Mouse (Mus musculus) hindbrain, embryonic 13.5 days (tissue): ENCODE data around the gene Mthfd1l. TPM values are rescaled to one million over a fixed set of nuclear protein-coding genes. Genes with fewer than 3 reads are reported as not detected.

ENCODE experiments used
- ATAC-seq: fragments of 200-750 bp; cut with Nextera tagmentation; 2 replicates; pipeline ENCODE4 v1.8.0; 2017; ENCODE audit warnings: moderate TSS enrichment; ENCODE audit not compliant: low FRiP score
- H3K27ac ChIP-seq: fragments of 300-500 bp; sonication (generic); 2 replicates; pipeline ENCODE4 v1.5.1; 2015; ENCODE audit warnings: inconsistent platforms, mild to moderate bottlenecking, moderate library complexity
- H3K27me3 ChIP-seq: fragments of 300-500 bp; sonication (generic); 2 replicates; pipeline ENCODE4 v1.6.1; 2015; ENCODE audit warnings: mild to moderate bottlenecking, inconsistent platforms
- H3K36me3 ChIP-seq: fragments of 300-500 bp; sonication (generic); 2 replicates; pipeline ENCODE4 v1.6.1; 2015; ENCODE audit warnings: mild to moderate bottlenecking, inconsistent platforms
- H3K4me1 ChIP-seq: fragments of 300-500 bp; sonication (generic); replicated peaks from 2 replicates; pipeline ENCODE4 v1.6.1; 2015; ENCODE audit warnings: inconsistent platforms
- H3K4me2 ChIP-seq: fragments of 300-500 bp; sonication (generic); 2 replicates; pipeline ENCODE4 v1.6.1; 2015; ENCODE audit warnings: inconsistent platforms, mild to moderate bottlenecking, moderate library complexity
- H3K4me3 ChIP-seq: fragments of 300-500 bp; sonication (generic); 2 replicates; pipeline ENCODE4 v1.5.1; 2015; ENCODE audit warnings: mild to moderate bottlenecking, inconsistent platforms
- H3K9ac ChIP-seq: fragments of 300-500 bp; sonication (generic); 2 replicates; pipeline ENCODE4 v1.6.1; 2015; ENCODE audit warnings: mild to moderate bottlenecking, inconsistent platforms
- H3K9me3 ChIP-seq: fragments of 300-500 bp; sonication (generic); 2 replicates; pipeline ENCODE4 v1.6.1; 2016; ENCODE audit warnings: inconsistent platforms
- WGBS: fragments of 180-500 bp; shearing (Covaris S2); methylation state at CpG from one replicate; pipeline ENCODE4 v1.1.7; 2015; 5-methylcytosine and 5-hydroxymethylcytosine counted together
- polyA plus RNA-seq: library from polyadenylated mRNA; unstranded; fragments of >200 nt; fragmentation: Nextera tagmentation; extraction: Ambion mirVana; gene quantifications from 2 replicates; pipeline ENCODE4 v1.2.1, GENCODE M21; 2015

Gene Mthfd1l
- polyA plus RNA-seq, 1 experiment from 2014 or later = 5.3 TPM

DNA sequence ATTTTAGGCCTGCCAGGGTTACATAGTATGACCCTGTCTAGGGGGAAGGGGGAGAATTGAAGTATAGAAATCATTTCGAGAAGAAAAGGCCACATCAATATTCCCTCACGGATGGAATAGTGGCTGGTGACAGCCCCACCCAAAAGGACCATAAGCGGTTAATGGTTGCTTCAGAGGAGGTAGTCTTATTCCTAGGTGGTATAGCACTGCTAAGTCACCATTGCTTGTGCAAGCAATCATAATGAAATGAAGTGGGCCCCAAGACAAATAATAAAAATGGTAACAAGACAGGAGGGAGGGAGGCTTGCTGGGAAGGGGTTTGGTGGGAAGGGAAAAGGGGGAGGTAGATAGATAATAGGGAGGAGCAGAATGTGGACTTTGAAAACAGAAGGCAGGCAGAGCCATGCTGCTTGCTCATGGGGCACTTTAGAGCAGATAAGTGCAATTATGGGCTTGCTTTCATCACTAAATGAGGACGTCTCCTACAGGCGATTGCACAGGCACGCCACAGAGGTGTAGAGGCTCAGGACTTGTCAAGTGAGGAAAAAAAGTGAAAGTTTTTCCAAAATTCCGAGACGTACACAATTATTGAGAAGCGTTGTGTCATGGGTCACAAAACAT is 105.4 kb downstream of the Mthfd1l start:
- no peak for ATAC-seq
- no peak overlapping the region for H3K27ac ChIP-seq
- H3K4me3 ChIP-seq = no peak overlapping the region
- H3K4me1 ChIP-seq = 0 out of 2 replicates have a peak, but pooled peaks cover 4% of the 10 kb centered on the region
- H3K9ac ChIP-seq = no peak overlapping the region
- no peaks in the 10 kb centered on the region for H3K27me3 ChIP-seq
- H3K4me2 ChIP-seq = no peak overlapping the region
- WGBS = 86% methylated on average over 9 of the region's 9 CpGs
- no peaks in the 10 kb centered on the region for H3K36me3 ChIP-seq
- no peaks in the 10 kb centered on the region for H3K9me3 ChIP-seq

GRCm38 (mm10) chr10:4078979-4079630 is 106.2 kb downstream of the Mthfd1l start:
- WGBS = 71% methylated on average over 8 of the region's 8 CpGs
- Histone ChIP-seq H3K4me1 (0 out of 2 replicates have a peak, but pooled peaks cover 4% of the 10 kb centered on the region), H3K4me3 (no peak overlapping the region), H3K4me2 (no peak overlapping the region), H3K9ac (no peak overlapping the region), H3K36me3 (no peaks in the 10 kb centered on the region), H3K27ac (0 out of 2 replicates have a peak overlapping the region, but pooled peaks have one; percentile 19), H3K9me3 (no peaks in the 10 kb centered on the region), H3K27me3 (no peaks in the 10 kb centered on the region)
- ATAC-seq = no peak

- Histone ChIP-seq H3K9me3 (no peaks in the 10 kb centered on the region), H3K27ac (peak overlapping the region; percentile 55), H3K36me3 (no peaks in the 10 kb centered on the region), H3K9ac (no peak overlapping the region), H3K4me1 (0 out of 2 replicates have a peak, but pooled peaks cover 4% of the 10 kb centered on the region), H3K27me3 (no peaks in the 10 kb centered on the region), H3K4me2 (no peak overlapping the region), H3K4me3 (no peak overlapping the region)
- WGBS = 75% methylated on average over 15 of the region's 15 CpGs
- ATAC-seq = 0 out of 2 replicates have a peak, but pooled peaks have one; percentile 24
Observed at GRCm38 (mm10) chr10:4079643-4080244, 106.8 kb downstream of the Mthfd1l start.

- H3K4me3 ChIP-seq = no peak overlapping the region
- 0 out of 2 replicates have a peak, but pooled peaks cover 4% of the 10 kb centered on the region for H3K4me1 ChIP-seq
- no peak overlapping the region for H3K9ac ChIP-seq
- H3K9me3 ChIP-seq = no peaks in the 10 kb centered on the region
- H3K27ac ChIP-seq = no peak overlapping the region
- no peak for ATAC-seq
- no peaks in the 10 kb centered on the region for H3K36me3 ChIP-seq
- H3K27me3 ChIP-seq = no peaks in the 10 kb centered on the region
- WGBS = 93% methylated on average over 9 of the region's 9 CpGs
- H3K4me2 ChIP-seq = no peak overlapping the region
Observed at GRCm38 (mm10) chr10:4083609-4084008, 110.7 kb downstream of the Mthfd1l start.

- no peak overlapping the region for H3K4me3 ChIP-seq
- ATAC-seq = no peak
- no peaks in the 10 kb centered on the region for H3K9me3 ChIP-seq
- H3K4me1 ChIP-seq = no peaks in the 10 kb centered on the region
- no peak overlapping the region for H3K27ac ChIP-seq
- H3K36me3 ChIP-seq = no peaks in the 10 kb centered on the region
- 77% methylated on average over 4 of the region's 4 CpGs for WGBS
- H3K9ac ChIP-seq = no peak overlapping the region
- no peak overlapping the region for H3K4me2 ChIP-seq
- H3K27me3 ChIP-seq = no peaks in the 10 kb centered on the region
Observed at GRCm38 (mm10) chr10:4084907-4085306, 112.0 kb downstream of the Mthfd1l start.

- no peak overlapping the region for H3K4me2 ChIP-seq
- no peak overlapping the region for H3K4me3 ChIP-seq
- no peaks in the 10 kb centered on the region for H3K9me3 ChIP-seq
- no peaks in the 10 kb centered on the region for H3K4me1 ChIP-seq
- H3K36me3 ChIP-seq = no peaks in the 10 kb centered on the region
- H3K27me3 ChIP-seq = no peaks in the 10 kb centered on the region
- H3K27ac ChIP-seq = no peak overlapping the region
- WGBS = 55% methylated on average over 7 of the region's 7 CpGs
- ATAC-seq = no peak
- no peak overlapping the region for H3K9ac ChIP-seq
Observed at GRCm38 (mm10) chr10:4085363-4086141, 112.6 kb downstream of the Mthfd1l start.

- H3K36me3 ChIP-seq = no peaks in the 10 kb centered on the region
- no peaks in the 10 kb centered on the region for H3K4me1 ChIP-seq
- H3K4me3 ChIP-seq = no peak overlapping the region
- 79% methylated on average over 3 of the region's 3 CpGs for WGBS
- H3K9ac ChIP-seq = no peak overlapping the region
- H3K27me3 ChIP-seq = no peaks in the 10 kb centered on the region
- no peaks in the 10 kb centered on the region for H3K9me3 ChIP-seq
- no peak overlapping the region for H3K27ac ChIP-seq
- no peak for ATAC-seq
- no peak overlapping the region for H3K4me2 ChIP-seq
Observed at GRCm38 (mm10) chr10:4087563-4087962, 114.6 kb downstream of the Mthfd1l start.

- Histone ChIP-seq H3K9me3 (no peaks in the 10 kb centered on the region), H3K4me3 (no peak overlapping the region), H3K27me3 (no peaks in the 10 kb centered on the region), H3K4me2 (no peak overlapping the region), H3K4me1 (peaks cover under 1% of the 10 kb centered on the region), H3K9ac (no peak overlapping the region), H3K27ac (no peak overlapping the region), H3K36me3 (no peaks in the 10 kb centered on the region)
- WGBS = 75% methylated on average over 7 of the region's 7 CpGs
- peak; percentile 46 for ATAC-seq
Observed at GRCm38 (mm10) chr10:4088744-4089414, 116.0 kb downstream of the Mthfd1l start.

DNA sequence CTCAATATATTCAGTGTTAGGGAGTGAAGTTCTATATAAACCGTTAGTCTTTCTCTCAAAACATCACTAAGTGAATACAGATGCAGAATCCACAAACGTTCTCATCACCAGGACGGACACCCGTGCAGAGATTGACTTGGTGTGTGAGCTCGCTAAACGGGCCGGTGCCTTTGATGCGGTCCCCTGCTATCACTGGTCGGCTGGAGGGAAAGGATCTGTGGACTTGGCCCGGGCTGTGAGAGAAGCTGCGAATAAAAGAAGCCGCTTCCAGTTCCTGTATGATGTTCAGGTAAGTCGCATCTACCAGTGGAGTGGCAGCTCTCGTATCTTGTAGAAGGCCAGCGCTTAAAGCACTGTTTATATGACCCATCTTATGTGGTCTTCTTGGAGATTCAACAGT is 117.0 kb downstream of the Mthfd1l start:
- Histone ChIP-seq H3K9me3 (no peaks in the 10 kb centered on the region), H3K4me2 (no peak overlapping the region), H3K4me3 (no peak overlapping the region), H3K27ac (no peak overlapping the region), H3K27me3 (no peaks in the 10 kb centered on the region), H3K36me3 (no peaks in the 10 kb centered on the region), H3K4me1 (peaks cover 3% of the 10 kb centered on the region), H3K9ac (no peak overlapping the region)
- no peak for ATAC-seq
- 92% methylated on average over 15 of the region's 15 CpGs for WGBS

DNA sequence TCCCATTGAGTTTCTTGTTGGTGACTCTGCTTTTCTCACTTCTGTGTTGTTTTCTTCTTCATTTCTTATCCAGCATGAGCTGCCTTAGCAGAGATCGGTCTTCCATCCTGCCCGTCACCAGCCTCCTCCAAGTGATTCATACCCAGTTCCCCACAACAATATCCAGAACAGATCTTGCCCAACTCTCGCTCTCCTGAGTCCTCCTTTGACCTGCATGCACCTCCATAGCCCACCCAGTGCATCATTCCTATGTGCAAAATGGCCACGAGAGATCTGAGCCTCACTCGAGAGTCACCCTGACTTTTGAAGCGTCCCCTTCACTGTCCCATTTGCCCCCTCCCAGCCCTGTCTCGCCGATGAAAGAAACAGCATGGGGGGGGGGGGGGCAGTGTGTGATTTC is 120.1 kb downstream of the Mthfd1l start:
- H3K4me2 ChIP-seq = no peak overlapping the region
- peaks cover 3% of the 10 kb centered on the region for H3K4me1 ChIP-seq
- ATAC-seq = no peak
- no peaks in the 10 kb centered on the region for H3K9me3 ChIP-seq
- H3K4me3 ChIP-seq = no peak overlapping the region
- H3K9ac ChIP-seq = no peak overlapping the region
- no peak overlapping the region for H3K27ac ChIP-seq
- H3K27me3 ChIP-seq = no peaks in the 10 kb centered on the region
- no peaks in the 10 kb centered on the region for H3K36me3 ChIP-seq
- WGBS = 88% methylated on average over 8 of the region's 8 CpGs

- Histone ChIP-seq H3K4me1 (peaks cover 3% of the 10 kb centered on the region), H3K27ac (peak overlapping the region; percentile 58), H3K36me3 (no peaks in the 10 kb centered on the region), H3K9me3 (no peaks in the 10 kb centered on the region), H3K9ac (no peak overlapping the region), H3K4me2 (no peak overlapping the region), H3K27me3 (no peaks in the 10 kb centered on the region), H3K4me3 (no peak overlapping the region)
- 58% methylated on average over 9 of the region's 9 CpGs for WGBS
- ATAC-seq = peak; percentile 30; the same call in 1 of the 2 replicates
Observed at GRCm38 (mm10) chr10:4094093-4094817, 121.3 kb downstream of the Mthfd1l start.
